Mouse (Mus musculus): ENCODE data around the gene Tmem150c.

DNA sequence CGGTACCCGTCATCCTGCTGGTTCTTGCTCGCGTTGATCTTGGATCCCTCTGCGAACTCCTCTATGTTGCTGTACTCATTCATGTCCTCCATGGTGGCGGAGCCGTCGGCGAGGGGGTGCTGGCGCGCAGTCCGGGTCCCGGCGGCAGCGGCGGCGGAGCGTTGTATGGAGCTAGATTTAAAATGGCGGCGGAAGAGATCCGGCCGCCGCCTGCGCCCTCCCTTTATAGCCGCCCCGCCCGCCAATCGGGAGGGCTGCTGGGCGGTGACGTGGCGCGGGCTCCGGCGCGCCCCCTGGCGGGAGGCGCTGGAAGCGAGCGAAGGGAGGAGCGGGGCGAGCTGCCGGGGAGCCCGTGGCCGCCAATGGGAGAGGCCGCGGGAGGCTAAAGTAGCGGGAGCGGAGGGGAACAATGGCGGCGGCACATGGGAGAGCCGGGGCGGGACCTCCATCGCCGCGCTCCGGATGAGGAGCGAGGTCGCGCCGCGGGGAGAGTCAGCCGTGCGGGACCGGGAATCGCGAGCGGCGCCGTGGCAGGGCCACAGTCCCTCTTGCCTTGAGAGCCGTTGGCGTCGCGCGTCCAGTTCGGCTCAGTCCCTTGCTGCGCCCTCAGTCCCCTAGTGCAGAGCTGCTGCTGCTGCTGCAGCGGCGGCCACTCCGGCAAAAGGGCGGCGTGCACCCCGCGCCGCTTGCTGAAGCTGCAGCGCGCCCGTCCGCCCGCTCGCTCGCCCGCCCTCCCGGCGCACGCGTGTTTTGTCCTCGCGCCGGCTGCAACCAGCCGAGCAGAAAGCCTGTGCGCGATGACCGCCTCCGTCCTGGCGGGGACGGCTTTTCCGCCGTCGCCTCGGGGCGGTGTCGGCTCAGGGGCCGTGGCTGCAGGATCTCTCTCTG is 120.7 kb downstream of the Tmem150c start:
- peak; percentile 86; the same call in 1 of the 2 replicates for TF ChIP-seq POLR2A (IDR thresholded peaks at IDR 0.05; ENCODE audit: extremely low read depth, insufficient read depth, low read length)
- TF ChIP-seq CTCF (IDR thresholded peaks at IDR 0.05; ENCODE audit: low read depth, low read length): peak; percentile 81
